Mouse (Mus musculus): ENCODE results near the gene Fmo6. TPM values are rescaled to one million over a fixed set of nuclear protein-coding genes. Genes with fewer than 3 reads are reported as not detected.
A peak's percentile ranks its signal among the peaks of the same experiment; 100 is the strongest.

The Fmo6 gene
- 0.12 and 0.27 TPM in 2 replicates for polyA plus RNA-seq (2012; rRNA removed)

- no peak for DNase-seq (ENCODE audit: extremely low spot score in 1 of 2, low spot score in 1 of 2)
Observed at GRCm38 (mm10) chr1:162937415-162937814, at the start of gene Fmo6. Gene Fmo6, minus strand, starts transcription at chr1:162937515.

- DNase-seq (ENCODE audit: extremely low spot score in 1 of 2, low spot score in 1 of 2): no peak
Observed at GRCm38 (mm10) chr1:162986777-162987176, 49.5 kb upstream of the Fmo6 start.

GRCm38 (mm10) chr1:162986121-162986748, 48.9 kb upstream of the Fmo6 start:
- DNase-seq (ENCODE audit: extremely low spot score in 1 of 2, low spot score in 1 of 2): no peak

- DNase-seq (ENCODE audit: extremely low spot score in 1 of 2, low spot score in 1 of 2): no peak
Observed at GRCm38 (mm10) chr1:162984428-162984827, 47.1 kb upstream of the Fmo6 start, which contains the start of gene Fmo3. Gene Fmo3, minus strand, starts transcription at chr1:162984528.

GRCm38 (mm10) chr1:162963556-162963955, 26.2 kb upstream of the Fmo6 start:
- no peak for DNase-seq (ENCODE audit: extremely low spot score in 1 of 2, low spot score in 1 of 2)

GRCm38 (mm10) chr1:162957422-162957821, 20.1 kb upstream of the Fmo6 start:
- DNase-seq (ENCODE audit: extremely low spot score in 1 of 2, low spot score in 1 of 2): no peak

GRCm38 (mm10) chr1:162953079-162953478, 15.8 kb upstream of the Fmo6 start:
- no peak for DNase-seq (ENCODE audit: extremely low spot score in 1 of 2, low spot score in 1 of 2)

- DNase-seq (ENCODE audit: extremely low spot score in 1 of 2, low spot score in 1 of 2): no peak
Observed at GRCm38 (mm10) chr1:162949763-162950162, 12.4 kb upstream of the Fmo6 start.

GRCm38 (mm10) chr1:162947934-162948333, 10.6 kb upstream of the Fmo6 start:
- DNase-seq (ENCODE audit: extremely low spot score in 1 of 2, low spot score in 1 of 2): no peak

- no peak for DNase-seq (ENCODE audit: extremely low spot score in 1 of 2, low spot score in 1 of 2)
Observed at GRCm38 (mm10) chr1:162946837-162947558, 9.7 kb upstream of the Fmo6 start.

- DNase-seq (ENCODE audit: extremely low spot score in 1 of 2, low spot score in 1 of 2): no peak
Observed at GRCm38 (mm10) chr1:162943700-162944099, 6.4 kb upstream of the Fmo6 start.

- DNase-seq (ENCODE audit: extremely low spot score in 1 of 2, low spot score in 1 of 2): no peak
Observed at GRCm38 (mm10) chr1:162938696-162939351, 1.5 kb upstream of the Fmo6 start.

- DNase-seq (ENCODE audit: extremely low spot score in 1 of 2, low spot score in 1 of 2): no peak
Observed at GRCm38 (mm10) chr1:162937970-162938695, 818 bp upstream of the Fmo6 start.

GRCm38 (mm10) chr1:162934374-162935012, 2.8 kb downstream of the Fmo6 start:
- peak; percentile 2 to 23 for DNase-seq (ENCODE audit: extremely low spot score in 1 of 2, low spot score in 1 of 2)

GRCm38 (mm10) chr1:162932386-162932785, 4.9 kb downstream of the Fmo6 start:
- DNase-seq (ENCODE audit: extremely low spot score in 1 of 2, low spot score in 1 of 2): no peak

GRCm38 (mm10) chr1:162931880-162932279, 5.4 kb downstream of the Fmo6 start:
- DNase-seq (ENCODE audit: extremely low spot score in 1 of 2, low spot score in 1 of 2): no peak

- no peak for DNase-seq (ENCODE audit: extremely low spot score in 1 of 2, low spot score in 1 of 2)
Observed at GRCm38 (mm10) chr1:162931310-162931875, 5.9 kb downstream of the Fmo6 start.

GRCm38 (mm10) chr1:162930631-162931030, 6.7 kb downstream of the Fmo6 start:
- DNase-seq (ENCODE audit: extremely low spot score in 1 of 2, low spot score in 1 of 2): no peak

- no peak for DNase-seq (ENCODE audit: extremely low spot score in 1 of 2, low spot score in 1 of 2)
Observed at GRCm38 (mm10) chr1:162929146-162929545, 8.2 kb downstream of the Fmo6 start.

GRCm38 (mm10) chr1:162925121-162925520, 12.2 kb downstream of the Fmo6 start:
- no peak for DNase-seq (ENCODE audit: extremely low spot score in 1 of 2, low spot score in 1 of 2)
